Mouse (Mus musculus): ENCODE data around the gene Myof. TPM values are rescaled to one million over a fixed set of nuclear protein-coding genes. Genes with fewer than 3 reads are reported as not detected.

The Myof gene
- total RNA-seq, 4 experiments from 2014 or later, result 6.2 to 9.0 (median 7.7) TPM

DNA sequence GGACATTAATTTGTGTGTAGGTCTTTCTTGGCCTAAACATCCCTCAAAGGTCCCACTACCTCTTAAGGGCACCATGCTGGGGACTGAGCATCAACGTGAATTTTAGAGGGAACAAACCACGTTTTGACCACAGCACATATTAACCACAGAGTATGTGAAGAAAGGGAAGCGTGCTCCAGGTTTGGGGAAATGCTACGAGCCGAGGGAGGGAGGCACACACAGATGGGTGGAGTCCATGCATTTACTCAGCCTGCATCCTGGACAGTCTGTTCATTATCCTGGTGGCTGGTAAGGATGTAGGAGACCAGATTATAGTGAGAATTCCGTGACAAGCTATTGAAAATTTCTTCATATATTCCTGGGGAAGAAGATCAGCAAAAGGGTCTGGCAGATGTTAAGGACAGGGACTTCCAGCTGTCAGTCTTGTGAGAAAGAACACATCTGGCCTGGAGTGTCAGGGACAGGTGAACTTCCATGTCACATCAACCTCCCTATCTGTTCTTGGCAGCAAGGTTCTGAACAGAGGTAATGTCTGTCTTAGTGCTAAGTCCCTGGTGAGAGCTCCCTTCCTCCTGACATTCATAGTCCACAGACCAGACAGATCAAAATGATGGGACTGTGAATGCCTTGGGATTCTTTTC is 166.7 kb downstream of the Myof start:
- DNase-seq (ENCODE audit: low spot score), result no peak

DNA sequence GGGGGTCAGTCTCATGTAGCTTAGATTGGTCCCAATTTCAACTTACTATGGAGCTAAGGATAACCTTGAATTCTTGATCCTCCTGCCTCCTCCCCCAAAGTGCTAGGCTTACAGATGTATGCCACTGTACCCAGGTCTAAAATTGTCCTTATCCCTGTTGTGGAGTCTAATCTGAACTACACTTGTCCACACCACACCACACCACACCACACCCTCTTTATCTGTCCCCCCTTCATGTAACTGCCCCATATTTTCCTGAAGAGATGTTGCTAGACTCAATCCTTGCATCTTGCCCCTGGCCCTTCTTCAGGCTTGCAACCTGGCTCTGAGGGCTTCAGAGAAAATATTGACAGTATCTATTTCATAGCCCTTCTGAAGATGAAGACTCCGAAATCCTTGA is 169.9 kb downstream of the Myof start:
- DNase-seq (ENCODE audit: low spot score), result no peak

DNA sequence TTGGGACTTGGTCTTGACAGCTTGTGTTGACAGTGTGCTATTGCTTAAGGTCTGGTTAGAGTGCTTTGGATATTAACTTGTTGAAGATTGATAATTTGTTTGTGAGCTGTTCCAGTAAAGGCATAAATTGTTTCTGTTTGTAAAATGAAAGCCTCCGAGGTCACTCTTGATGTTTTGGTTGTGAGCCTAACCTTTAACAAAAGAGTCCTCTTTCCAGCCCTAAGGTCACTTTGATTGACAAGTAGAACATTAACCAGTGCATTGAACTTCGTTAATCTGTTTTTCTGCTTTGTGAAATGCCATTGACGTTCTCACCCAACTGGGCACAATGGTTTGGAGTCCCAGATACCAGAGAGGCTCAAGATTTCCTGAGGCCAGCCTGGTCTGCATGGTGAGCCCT is 175.8 kb downstream of the Myof start:
- DNase-seq (ENCODE audit: low spot score), result no peak

DNA sequence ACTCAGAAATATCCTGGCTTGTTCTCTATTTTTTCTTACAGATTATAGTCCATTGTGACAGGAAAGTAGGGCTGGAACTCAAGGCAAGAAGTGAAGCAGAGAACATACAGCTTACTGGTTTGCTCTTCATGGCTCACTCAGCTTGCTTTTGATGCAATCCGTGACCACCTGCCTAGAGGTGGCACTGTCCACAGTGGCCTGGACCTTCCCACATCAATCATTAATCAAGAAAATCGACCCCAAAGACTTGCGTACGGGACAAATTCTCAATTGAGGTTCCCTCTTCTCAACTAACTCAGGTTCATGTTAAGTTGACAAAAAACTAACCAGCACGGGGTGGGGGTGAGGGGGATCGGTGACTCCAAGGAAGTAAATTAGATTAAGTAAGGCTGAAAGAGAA is 176.4 kb downstream of the Myof start:
- no peak for DNase-seq (ENCODE audit: low spot score)

DNA sequence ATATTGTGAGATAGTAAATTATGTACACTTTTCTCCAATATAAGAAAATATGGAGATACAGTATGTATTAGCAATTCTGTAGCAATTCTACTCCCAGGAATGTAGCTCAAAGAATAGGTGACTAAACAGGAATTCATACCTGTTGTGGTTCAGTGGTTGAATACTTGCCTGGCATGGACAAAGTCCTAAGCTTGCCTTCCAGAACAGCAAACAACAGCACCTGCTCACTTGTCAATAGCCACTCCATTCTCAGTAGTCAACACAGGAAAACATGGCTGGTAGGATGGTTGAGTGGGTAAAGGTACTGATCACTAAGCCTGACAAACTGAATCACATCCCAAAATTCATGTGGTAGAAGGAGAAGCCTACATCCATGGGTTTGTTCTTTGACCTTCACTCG is 182.2 kb downstream of the Myof start:
- no peak for DNase-seq (ENCODE audit: low spot score)

DNA sequence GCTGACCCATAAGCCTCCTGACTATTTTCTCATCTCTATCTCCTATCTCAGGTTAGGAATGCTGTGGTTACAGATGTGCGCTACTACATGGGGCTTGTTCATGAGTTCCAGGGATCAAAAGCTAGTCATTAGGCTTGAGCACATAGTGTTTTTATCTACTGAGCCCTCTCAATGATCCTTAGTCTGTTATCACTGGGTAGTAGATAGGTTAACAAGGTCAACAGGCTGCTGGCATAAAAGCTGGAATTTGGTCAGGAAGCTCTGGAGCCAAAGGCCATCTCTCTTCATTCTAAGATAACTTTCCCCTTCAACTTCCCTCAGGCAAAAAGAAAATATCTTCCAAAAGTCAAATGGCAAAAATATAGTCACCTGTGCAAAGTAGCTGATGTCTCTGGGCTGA is 183.1 kb downstream of the Myof start:
- DNase-seq (ENCODE audit: low spot score), result no peak

DNA sequence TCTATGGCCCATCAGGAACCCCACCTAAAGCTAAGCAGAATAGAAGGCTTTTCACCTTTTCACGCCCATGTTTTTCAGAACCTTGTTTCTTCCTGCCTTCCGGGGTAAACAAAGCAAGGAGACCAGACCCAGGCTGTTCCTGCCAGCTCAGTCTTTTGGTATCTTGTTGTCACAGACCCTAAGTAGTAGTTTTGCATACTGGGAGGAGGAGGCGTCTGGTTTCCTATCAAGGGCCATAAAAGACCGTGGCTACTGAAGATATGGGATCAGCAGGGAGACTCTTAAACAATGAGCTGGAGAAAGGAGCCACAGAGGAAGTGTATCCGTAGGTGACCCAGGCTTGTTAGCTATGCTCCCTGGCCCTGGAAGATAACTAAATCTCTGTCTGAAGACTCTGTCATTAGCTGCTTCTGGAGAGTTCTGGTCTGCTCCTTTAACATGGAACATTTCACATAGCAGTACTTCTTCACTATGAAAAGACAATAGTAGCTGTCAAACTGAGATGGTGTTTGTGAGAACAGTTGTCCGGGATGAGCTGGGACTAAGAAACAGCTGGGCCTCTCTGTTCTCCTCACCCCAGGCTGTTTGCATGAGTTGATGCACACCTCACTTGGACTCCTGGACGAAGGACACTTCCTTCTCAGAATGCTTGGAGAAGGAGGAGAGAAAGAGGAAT is 184.8 kb downstream of the Myof start:
- no peak for DNase-seq (ENCODE audit: low spot score)

DNA sequence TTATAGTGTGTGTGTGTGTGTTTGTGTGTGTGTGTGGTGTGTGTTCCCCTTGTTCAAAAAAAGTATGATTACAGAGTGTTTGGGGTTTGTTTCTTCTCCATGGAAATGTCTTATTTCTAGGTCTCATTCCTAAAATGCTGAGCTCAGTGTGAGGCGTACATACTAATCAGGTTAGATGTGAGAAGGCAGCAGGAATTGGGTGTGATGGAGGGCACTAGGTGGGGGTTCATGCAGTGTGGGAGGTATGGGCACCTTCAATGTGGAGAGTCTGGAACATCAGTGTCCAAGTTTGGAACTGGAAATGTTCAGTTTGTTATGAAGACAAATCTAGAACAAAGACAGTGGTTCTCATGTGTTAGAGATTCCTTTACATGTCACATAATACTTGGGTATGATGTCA is 191.3 kb downstream of the Myof start:
- DNase-seq (ENCODE audit: low spot score), result no peak

DNA sequence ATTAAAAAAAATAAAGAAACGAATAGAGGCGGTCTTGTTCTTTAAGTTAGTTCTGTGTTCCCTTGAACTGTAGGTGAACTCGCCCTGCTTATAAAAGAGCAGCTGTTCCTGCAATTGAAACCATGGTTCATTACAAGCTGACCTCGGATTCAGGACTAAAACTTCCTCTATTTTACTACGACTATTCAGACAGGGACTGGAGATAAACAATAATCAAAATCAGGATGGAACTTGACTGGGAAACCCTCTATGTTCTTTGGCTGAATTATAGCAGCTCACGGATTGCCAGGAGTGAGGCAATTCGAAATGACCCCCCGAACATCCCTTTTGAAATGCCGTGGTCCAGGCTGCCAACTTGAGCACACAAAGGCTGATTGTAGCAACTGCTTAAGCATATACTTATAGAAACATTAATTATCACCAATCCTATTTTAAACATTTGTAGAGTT is 191.8 kb downstream of the Myof start:
- DNase-seq (ENCODE audit: low spot score), result no peak

Other genes with a start within 250 kb of the Myof start
- under 1 TPM in 3 of 4 experiments, not detected in 1; 0.24 to 0.63 (median 0.25) TPM for gene Cep55, start 11.4 kb upstream of the Myof start, total RNA-seq (2022)
- gene Ffar4, start 53.5 kb upstream of the Myof start, total RNA-seq (2022), result not detected
- 1 to 10 TPM; 1.9 to 2.4 (median 2.2) TPM for gene Rbp4, start 81.7 kb upstream of the Myof start, total RNA-seq (2022)
- gene Pde6c, start 89.2 kb upstream of the Myof start, total RNA-seq (2022), result not detected
- gene Fra10ac1, start 180.6 kb upstream of the Myof start, total RNA-seq (2022), result 10 to 100 TPM; 10.4 to 16.2 (median 13.0) TPM
- 10 to 100 TPM in 1 of 4 experiments, 1 to 10 TPM in 3; 2.0 to 11.5 (median 5.8) TPM for gene Lgi1, start 221.0 kb upstream of the Myof start, total RNA-seq (2022)